Mouse (Mus musculus) thymus, postnatal 14 days (tissue): ENCODE data around the gene Ifna11.
"Not testable (repeated sequence)": the region's sequence is repeated elsewhere in the genome, so short reads cannot be mapped to it uniquely, and the experiment has no call there.

ENCODE experiments used
- DNase-seq: peaks from one replicate; pipeline ENCODE4 v3.0.0; 2021

Ifna11 gene

DNA sequence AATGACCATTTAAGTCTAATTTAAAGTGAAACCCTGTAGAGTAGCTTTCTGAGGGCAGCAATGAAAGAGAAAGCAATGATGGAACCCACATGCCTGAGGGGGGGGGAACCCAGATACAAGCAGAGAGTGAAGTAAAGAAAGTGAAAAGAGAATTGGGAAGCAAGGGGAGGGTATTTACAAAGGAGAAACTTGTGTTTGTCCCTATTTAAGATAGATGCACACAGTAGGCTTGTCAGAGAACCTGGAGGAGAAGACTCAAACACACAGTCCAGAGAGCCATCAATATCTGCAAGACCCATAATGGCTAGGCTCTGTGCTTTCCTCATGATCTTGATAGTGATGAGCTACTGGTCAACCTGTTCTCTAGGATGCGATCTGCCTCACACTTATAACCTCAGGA is at the start of gene Ifna11:
TSS of gene Ifna11 (plus strand) at position 301 of the 400 bp plus-strand sequence.
- DNase-seq, result no peak

DNA sequence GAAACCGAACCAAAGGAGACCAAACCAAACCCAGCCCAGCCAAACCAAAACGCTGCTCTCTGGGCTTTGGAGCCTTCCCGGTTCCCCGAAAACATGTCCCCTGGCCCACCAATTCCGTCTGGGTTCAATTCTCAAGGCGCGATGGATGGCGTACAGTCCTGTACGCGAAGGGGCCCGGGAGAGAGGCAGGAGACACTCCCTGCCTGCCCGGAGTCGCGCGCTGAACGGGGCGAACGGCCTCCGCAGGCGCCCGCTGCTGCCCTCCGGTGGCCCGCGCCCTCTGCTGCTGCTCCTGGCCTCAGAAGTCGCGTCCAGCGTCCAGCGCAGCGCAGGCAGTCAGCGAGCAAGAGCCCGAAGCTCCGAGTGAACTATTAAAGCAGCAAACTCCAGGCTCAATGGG is 46.2 kb upstream of the Ifna11 start, which contains the start of gene Gm13290:
TSS of gene Gm13290 (plus strand) at position 301 of the 400 bp plus-strand sequence.
- DNase-seq, result not testable (repeated sequence)

DNA sequence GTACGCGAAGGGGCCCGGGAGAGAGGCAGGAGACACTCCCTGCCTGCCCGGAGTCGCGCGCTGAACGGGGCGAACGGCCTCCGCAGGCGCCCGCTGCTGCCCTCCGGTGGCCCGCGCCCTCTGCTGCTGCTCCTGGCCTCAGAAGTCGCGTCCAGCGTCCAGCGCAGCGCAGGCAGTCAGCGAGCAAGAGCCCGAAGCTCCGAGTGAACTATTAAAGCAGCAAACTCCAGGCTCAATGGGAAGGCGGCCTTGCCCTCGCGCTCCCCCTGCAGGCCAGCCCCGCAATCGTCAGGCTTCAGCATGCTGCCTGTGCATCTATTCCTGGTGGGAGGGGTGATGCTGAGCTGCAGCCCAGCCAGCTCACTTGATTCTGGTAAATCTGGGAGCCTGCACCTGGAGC is 43.1 kb upstream of the Ifna11 start, which contains the start of gene Gm13289:
TSS of gene Gm13289 (plus strand) at position 301 of the 400 bp plus-strand sequence.
- DNase-seq, result not testable (repeated sequence)

DNA sequence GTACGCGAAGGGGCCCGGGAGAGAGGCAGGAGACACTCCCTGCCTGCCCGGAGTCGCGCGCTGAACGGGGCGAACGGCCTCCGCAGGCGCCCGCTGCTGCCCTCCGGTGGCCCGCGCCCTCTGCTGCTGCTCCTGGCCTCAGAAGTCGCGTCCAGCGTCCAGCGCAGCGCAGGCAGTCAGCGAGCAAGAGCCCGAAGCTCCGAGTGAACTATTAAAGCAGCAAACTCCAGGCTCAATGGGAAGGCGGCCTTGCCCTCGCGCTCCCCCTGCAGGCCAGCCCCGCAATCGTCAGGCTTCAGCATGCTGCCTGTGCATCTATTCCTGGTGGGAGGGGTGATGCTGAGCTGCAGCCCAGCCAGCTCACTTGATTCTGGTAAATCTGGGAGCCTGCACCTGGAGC is 40.2 kb upstream of the Ifna11 start, which contains the start of gene Gm13272:
TSS of gene Gm13272 (plus strand) at position 301 of the 400 bp plus-strand sequence.
- not testable (repeated sequence) for DNase-seq

DNA sequence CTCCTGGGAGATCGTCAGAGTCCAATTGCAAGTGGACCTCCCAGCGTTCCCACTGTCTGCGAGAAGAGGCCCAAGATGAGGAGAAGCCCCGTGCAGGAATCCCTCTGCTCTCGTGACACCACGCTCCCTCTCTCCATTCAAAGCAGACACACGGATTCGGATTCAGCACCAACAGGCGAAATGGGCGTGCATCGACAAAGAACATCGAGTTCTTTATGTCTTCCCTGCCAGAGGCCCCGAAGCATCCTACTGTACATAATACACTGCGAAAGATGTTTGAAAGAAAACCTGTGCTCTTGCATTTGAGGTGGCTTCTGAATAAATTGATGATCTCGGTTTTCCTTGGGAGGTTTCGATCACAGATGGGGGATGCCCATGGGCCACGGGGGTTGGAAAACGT is 39.4 kb upstream of the Ifna11 start:
- DNase-seq, result not testable (repeated sequence)

DNA sequence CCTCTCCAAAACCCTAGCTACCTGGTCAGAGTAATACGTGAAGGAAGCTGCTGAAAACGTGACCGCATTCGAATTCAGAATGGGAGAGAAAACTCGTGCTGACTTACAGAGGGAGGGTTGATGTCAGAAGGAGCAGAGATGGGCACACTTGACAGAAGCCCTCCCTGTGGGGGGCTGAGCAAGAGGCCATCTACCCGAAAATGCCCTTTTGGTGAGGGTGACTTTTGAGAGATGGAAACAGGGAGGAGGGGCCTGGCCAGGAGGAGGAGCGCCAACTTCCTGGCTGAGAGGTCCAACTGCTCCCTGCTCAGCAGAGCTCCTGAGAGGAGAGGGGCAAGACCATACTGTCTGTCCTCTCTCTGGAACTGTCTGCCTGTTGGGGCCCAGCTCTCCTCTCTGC is 37.9 kb upstream of the Ifna11 start, which contains the start of gene Ifnz:
TSS of gene Ifnz (plus strand) at position 301 of the 400 bp plus-strand sequence.
- not testable (repeated sequence) for DNase-seq

DNA sequence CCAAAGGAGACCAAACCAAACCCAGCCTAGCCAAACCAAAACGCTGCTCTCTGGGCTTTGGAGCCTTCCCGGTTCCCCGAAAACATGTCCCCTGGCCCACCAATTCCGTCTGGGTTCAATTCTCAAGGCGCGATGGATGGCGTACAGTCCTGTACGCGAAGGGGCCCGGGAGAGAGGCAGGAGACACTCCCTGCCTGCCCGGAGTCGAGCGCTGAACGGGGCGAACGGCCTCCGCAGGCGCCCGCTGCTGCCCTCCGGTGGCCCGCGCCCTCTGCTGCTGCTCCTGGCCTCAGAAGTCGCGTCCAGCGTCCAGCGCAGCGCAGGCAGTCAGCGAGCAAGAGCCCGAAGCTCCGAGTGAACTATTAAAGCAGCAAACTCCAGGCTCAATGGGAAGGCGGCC is 37.4 kb upstream of the Ifna11 start:
- DNase-seq, result not testable (repeated sequence)

DNA sequence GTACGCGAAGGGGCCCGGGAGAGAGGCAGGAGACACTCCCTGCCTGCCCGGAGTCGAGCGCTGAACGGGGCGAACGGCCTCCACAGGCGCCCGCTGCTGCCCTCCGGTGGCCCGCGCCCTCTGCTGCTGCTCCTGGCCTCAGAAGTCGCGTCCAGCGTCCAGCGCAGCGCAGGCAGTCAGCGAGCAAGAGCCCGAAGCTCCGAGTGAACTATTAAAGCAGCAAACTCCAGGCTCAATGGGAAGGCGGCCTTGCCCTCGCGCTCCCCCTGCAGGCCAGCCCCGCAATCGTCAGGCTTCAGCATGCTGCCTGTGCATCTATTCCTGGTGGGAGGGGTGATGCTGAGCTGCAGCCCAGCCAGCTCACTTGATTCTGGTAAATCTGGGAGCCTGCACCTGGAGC is 34.4 kb upstream of the Ifna11 start, which contains the start of gene Gm13276:
TSS of gene Gm13276 (plus strand) at position 301 of the 400 bp plus-strand sequence.
- DNase-seq, result not testable (repeated sequence)

DNA sequence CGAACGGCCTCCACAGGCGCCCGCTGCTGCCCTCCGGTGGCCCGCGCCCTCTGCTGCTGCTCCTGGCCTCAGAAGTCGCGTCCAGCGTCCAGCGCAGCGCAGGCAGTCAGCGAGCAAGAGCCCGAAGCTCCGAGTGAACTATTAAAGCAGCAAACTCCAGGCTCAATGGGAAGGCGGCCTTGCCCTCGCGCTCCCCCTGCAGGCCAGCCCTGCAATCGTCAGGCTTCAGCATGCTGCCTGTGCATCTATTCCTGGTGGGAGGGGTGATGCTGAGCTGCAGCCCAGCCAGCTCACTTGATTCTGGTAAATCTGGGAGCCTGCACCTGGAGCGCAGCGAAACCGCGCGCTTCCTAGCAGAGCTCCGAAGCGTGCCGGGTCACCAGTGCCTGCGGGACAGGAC is 31.4 kb upstream of the Ifna11 start, which contains the start of gene Gm13277:
TSS of gene Gm13277 (plus strand) at position 231 of the 400 bp plus-strand sequence.
- peak; percentile 75 for DNase-seq

DNA sequence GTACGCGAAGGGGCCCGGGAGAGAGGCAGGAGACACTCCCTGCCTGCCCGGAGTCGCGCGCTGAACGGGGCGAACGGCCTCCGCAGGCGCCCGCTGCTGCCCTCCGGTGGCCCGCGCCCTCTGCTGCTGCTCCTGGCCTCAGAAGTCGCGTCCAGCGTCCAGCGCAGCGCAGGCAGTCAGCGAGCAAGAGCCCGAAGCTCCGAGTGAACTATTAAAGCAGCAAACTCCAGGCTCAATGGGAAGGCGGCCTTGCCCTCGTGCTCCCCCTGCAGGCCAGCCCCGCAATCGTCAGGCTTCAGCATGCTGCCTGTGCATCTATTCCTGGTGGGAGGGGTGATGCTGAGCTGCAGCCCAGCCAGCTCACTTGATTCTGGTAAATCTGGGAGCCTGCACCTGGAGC is 28.5 kb upstream of the Ifna11 start, which contains the start of gene Gm13278:
TSS of gene Gm13278 (plus strand) at position 301 of the 400 bp plus-strand sequence.
- not testable (repeated sequence) for DNase-seq

DNA sequence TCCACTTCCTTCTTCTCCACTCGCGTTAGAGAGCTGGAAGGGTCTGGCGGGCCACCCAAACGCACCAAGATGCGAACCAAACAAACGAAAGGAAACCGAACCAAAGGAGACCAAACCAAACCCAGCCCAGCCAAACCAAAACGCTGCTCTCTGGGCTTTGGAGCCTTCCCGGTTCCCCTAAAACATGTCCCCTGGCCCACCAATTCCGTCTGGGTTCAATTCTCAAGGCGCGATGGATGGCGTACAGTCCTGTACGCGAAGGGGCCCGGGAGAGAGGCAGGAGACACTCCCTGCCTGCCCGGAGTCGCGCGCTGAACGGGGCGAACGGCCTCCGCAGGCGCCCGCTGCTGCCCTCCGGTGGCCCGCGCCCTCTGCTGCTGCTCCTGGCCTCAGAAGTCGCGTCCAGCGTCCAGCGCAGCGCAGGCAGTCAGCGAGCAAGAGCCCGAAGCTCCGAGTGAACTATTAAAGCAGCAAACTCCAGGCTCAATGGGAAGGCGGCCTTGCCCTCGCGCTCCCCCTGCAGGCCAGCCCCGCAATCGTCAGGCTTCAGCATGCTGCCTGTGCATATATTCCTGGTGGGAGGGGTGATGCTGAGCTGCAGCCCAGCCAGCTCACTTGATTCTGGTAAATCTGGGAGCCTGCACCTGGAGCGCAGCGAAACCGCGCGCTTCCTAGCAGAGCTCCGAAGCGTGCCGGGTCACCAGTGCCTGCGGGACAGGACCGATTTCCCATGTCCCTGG is 25.7 kb upstream of the Ifna11 start, which contains the start of gene Gm13275:
TSS of gene Gm13275 (plus strand) at position 552 of the 740 bp plus-strand sequence.
- DNase-seq, result peak; percentile 68

DNA sequence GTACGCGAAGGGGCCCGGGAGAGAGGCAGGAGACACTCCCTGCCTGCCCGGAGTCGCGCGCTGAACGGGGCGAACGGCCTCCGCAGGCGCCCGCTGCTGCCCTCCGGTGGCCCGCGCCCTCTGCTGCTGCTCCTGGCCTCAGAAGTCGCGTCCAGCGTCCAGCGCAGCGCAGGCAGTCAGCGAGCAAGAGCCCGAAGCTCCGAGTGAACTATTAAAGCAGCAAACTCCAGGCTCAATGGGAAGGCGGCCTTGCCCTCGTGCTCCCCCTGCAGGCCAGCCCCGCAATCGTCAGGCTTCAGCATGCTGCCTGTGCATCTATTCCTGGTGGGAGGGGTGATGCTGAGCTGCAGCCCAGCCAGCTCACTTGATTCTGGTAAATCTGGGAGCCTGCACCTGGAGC is 22.7 kb upstream of the Ifna11 start, which contains the start of gene Gm13279:
TSS of gene Gm13279 (plus strand) at position 301 of the 400 bp plus-strand sequence.
- not testable (repeated sequence) for DNase-seq

DNA sequence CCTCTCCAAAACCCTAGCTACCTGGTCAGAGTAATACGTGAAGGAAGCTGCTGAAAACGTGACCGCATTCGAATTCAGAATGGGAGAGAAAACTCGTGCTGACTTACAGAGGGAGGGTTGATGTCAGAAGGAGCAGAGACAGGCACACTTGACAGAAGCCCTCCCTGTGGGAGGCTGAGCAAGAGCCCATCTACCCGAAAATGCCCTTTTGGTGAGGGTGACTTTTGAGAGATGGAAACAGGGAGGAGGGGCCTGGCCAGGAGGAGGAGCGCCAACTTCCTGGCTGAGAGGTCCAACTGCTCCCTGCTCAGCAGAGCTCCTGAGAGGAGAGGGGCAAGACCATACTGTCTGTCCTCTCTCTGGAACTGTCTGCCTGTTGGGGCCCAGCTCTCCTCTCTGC is 20.4 kb upstream of the Ifna11 start, which contains the start of gene Gm13285:
TSS of gene Gm13285 (plus strand) at position 301 of the 400 bp plus-strand sequence.
- not testable (repeated sequence) for DNase-seq

DNA sequence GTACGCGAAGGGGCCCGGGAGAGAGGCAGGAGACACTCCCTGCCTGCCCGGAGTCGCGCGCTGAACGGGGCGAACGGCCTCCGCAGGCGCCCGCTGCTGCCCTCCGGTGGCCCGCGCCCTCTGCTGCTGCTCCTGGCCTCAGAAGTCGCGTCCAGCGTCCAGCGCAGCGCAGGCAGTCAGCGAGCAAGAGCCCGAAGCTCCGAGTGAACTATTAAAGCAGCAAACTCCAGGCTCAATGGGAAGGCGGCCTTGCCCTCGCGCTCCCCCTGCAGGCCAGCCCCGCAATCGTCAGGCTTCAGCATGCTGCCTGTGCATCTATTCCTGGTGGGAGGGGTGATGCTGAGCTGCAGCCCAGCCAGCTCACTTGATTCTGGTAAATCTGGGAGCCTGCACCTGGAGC is 16.8 kb upstream of the Ifna11 start, which contains the start of gene Gm13287:
TSS of gene Gm13287 (plus strand) at position 301 of the 400 bp plus-strand sequence.
- not testable (repeated sequence) for DNase-seq

DNA sequence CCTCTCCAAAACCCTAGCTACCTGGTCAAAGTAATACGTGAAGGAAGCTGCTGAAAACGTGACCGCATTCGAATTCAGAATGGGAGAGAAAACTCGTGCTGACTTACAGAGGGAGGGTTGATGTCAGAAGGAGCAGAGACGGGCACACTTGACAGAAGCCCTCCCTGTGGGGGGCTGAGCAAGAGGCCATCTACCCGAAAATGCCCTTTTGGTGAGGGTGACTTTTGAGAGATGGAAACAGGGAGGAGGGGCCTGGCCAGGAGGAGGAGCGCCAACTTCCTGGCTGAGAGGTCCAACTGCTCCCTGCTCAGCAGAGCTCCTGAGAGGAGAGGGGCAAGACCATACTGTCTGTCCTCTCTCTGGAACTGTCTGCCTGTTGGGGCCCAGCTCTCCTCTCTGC is 14.5 kb upstream of the Ifna11 start, which contains the start of gene Gm13288:
TSS of gene Gm13288 (plus strand) at position 301 of the 400 bp plus-strand sequence.
- DNase-seq, result not testable (repeated sequence)

DNA sequence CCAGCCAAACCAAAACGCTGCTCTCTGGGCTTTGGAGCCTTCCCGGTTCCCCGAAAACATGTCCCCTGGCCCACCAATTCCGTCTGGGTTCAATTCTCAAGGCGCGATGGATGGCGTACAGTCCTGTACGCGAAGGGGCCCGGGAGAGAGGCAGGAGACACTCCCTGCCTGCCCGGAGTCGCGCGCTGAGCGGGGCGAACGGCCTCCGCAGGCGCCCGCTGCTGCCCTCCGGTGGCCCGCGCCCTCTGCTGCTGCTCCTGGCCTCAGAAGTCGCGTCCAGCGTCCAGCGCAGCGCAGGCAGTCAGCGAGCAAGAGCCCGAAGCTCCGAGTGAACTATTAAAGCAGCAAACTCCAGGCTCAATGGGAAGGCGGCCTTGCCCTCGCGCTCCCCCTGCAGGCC is 14.0 kb upstream of the Ifna11 start:
- peak; percentile 8 for DNase-seq

DNA sequence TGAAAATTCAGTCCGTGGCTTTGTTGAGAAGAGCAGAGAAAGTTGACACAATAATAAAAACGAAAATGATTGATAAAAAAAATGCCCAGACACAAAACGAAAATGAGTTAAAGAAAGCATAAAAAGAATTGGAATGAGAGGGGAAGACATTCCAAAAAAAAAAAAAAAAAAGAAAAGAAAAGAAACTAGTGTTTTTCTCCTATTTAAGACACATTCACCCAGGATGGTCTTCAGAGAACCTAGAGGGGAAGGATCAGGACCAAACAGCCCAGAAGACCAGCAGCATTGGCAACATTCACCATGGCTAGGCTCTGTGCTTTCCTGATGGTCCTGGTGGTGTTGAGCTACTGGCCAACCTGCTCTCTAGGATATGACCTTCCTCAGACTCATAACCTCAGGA is 3.8 kb upstream of the Ifna11 start, which contains the start of gene Ifna7:
TSS of gene Ifna7 (plus strand) at position 301 of the 400 bp plus-strand sequence.
- DNase-seq, result no peak

DNA sequence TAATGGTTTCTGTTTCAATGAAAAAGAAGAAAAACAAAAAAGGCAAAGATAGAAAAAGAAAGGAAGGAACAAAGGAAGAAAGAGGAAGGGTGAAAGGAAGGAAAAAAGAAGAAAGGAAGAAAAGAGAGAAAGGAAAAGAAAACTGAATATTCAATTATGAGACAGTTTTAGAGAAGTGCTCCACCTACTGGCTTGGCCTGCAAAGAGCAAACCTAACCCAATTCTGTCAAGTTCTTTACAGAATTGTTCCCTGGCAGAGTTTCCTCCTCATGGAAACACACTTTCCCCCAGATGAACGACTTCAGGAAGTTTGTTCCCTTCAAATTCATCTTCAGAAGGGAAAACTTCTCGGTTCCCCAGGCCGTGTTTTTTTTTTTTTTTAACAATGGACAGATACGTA is 3.2 kb downstream of the Ifna11 start:
- peak; percentile 28 for DNase-seq

DNA sequence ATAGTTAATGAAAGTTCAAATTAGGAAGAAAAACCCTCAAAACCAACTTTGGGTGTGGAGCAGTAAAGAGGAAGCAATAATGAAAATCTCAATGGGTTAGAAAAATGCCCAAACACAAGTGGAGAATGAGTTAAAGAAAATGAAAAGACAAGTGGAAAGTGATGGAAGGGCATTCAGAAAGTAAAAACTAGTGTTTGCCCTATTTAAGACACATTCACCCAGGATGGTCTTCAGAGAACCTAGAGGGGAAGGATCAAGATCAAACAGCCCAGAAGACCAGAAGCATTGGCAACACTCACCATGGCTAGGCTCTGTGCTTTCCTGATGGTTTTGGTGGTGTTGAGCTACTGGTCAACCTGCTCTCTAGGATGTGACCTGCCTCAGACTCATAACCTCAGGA is 7.4 kb downstream of the Ifna11 start, which contains the start of gene Ifna6:
TSS of gene Ifna6 (plus strand) at position 301 of the 400 bp plus-strand sequence.
- DNase-seq, result not testable (repeated sequence)

DNA sequence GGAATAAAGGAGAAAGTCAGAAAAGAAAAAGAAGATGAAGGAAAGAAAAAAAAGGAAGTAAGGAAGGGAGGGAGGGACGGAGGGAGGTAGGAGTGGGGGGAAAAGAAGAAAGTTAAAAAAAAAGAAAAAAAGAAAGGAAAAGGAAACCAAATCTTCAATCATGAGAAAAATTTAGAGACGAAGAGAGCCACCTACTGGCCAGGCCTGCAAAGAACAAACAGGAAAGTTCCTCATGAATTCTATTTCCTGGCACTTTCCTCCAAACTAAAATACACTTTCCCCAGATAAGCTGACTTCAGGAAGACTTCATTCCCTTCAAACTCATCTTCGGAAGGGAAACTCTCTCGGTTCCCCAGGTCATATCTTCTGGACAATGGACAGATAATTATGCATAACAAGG is 10.8 kb downstream of the Ifna11 start:
- DNase-seq, result peak; percentile 55

DNA sequence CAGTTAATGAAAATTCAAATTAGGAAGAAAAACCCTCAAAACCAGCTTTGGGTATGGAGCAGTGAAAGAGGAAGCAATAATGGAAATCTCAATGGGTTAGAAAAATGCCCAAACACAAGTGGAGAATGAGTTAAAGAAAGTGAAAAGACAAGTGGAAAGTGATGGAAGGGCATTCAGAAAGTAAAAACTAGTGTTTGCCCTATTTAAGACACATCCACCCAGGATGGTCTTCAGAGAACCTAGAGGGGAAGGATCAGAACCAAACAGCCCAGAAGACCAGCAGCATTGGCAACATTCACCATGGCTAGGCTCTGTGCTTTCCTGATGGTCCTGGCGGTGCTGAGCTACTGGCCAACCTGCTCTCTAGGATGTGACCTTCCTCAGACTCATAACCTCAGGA is 15.5 kb downstream of the Ifna11 start, which contains the start of gene Ifna5:
TSS of gene Ifna5 (plus strand) at position 301 of the 400 bp plus-strand sequence.
- DNase-seq, result not testable (repeated sequence)

DNA sequence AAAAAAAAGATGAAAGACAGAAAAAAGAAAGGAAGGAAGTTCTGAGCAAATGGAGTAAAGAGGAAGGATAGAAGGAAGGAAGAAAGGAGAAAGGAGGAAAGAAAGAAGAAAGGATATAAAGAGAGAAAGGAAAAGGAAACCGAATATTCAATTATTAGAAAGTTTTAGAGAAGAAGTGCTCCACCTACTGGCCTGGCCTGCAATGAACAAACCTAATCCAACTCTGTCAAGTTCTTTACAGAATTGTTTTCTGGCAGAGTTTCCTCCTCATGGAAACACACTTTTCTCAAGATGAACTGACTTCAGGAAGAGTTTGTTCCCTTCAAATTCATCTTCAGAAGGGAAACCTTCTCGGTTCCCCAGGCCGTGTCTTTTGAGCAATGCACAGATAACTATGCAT is 19.1 kb downstream of the Ifna11 start:
- DNase-seq, result peak; percentile 19

DNA sequence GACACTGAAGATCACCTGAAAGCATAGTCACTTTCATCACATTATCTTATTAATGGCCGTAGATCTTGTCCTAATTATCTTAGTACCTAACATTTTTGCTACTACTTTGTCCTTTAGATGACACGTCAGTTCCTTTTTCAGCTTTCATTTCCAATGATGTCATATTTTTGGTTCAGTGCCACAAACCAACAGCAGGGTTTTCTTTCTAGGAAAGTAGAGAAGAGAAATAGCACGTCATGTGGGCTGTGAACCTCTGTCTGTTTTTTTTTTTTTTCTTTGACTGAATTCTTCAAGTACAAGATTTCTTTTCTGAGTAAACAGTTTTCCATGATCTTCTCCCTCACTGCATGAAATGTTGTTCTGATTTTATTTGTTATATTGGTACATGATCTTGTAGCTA is 20.3 kb downstream of the Ifna11 start:
- DNase-seq, result no peak
